Mouse (Mus musculus): ENCODE data around the gene Kcnj12. TPM values are rescaled to one million over a fixed set of nuclear protein-coding genes. Genes with fewer than 3 reads are reported as not detected.

Kcnj12 gene
- polyA plus RNA-seq, 1 experiment from 2014 or later, result 7.8 TPM

GRCm38 (mm10) chr11:61042593-61042992 lies 20.2 kb downstream of the Kcnj12 start:
- 19% methylated on average over 8 of the region's 8 CpGs for WGBS
- Histone ChIP-seq H3K4me1 (replicated peaks) (peaks cover 36% of the 10 kb centered on the region), H3K4me3 (no peak overlapping the region), H3K9ac (peak overlapping the region; percentile 43; the same call in 1 of the 2 replicates), H3K4me2 (peak overlapping the region; percentile 19), H3K27me3 (no peaks in the 10 kb centered on the region), H3K9me3 (no peaks in the 10 kb centered on the region), H3K27ac (replicated peaks) (peak overlapping the region; percentile 74), H3K36me3 (no peaks in the 10 kb centered on the region)
- peak; percentile 52; the same call in 1 of the 2 replicates for ATAC-seq (ENCODE audit: low read depth)

GRCm38 (mm10) chr11:61043055-61043992 lies 21.0 kb downstream of the Kcnj12 start:
- H3K9me3 ChIP-seq, result no peaks in the 10 kb centered on the region
- peak overlapping the region; percentile 74 for H3K27ac ChIP-seq (replicated peaks)
- peak overlapping the region; percentile 19 for H3K4me2 ChIP-seq
- H3K9ac ChIP-seq, result peak overlapping the region; percentile 43
- 70% methylated on average over 12 of the region's 12 CpGs for WGBS
- no peaks in the 10 kb centered on the region for H3K36me3 ChIP-seq
- no peaks in the 10 kb centered on the region for H3K27me3 ChIP-seq
- peaks cover 30% of the 10 kb centered on the region for H3K4me1 ChIP-seq (replicated peaks)
- ATAC-seq (ENCODE audit: low read depth), result peak; percentile 28
- no peak overlapping the region for H3K4me3 ChIP-seq

GRCm38 (mm10) chr11:61044741-61045140 lies 22.4 kb downstream of the Kcnj12 start:
- Histone ChIP-seq H3K9me3 (no peaks in the 10 kb centered on the region), H3K27me3 (no peaks in the 10 kb centered on the region), H3K9ac (no peak overlapping the region), H3K4me1 (replicated peaks) (peaks cover 26% of the 10 kb centered on the region), H3K4me3 (no peak overlapping the region), H3K36me3 (no peaks in the 10 kb centered on the region), H3K4me2 (no peak overlapping the region), H3K27ac (replicated peaks) (no peak overlapping the region)
- no peak for ATAC-seq (ENCODE audit: low read depth)
- 82% methylated on average over 5 of the region's 5 CpGs for WGBS

- Histone ChIP-seq H3K4me1 (replicated peaks) (peaks cover 19% of the 10 kb centered on the region), H3K4me3 (no peak overlapping the region), H3K9me3 (no peaks in the 10 kb centered on the region), H3K9ac (no peak overlapping the region), H3K36me3 (no peaks in the 10 kb centered on the region), H3K27ac (replicated peaks) (no peak overlapping the region), H3K4me2 (no peak overlapping the region), H3K27me3 (no peaks in the 10 kb centered on the region)
- ATAC-seq (ENCODE audit: low read depth), result no peak
- 85% methylated on average over 5 of the region's 5 CpGs for WGBS
Measured at GRCm38 (mm10) chr11:61047441-61047840, 25.1 kb downstream of the Kcnj12 start.

DNA sequence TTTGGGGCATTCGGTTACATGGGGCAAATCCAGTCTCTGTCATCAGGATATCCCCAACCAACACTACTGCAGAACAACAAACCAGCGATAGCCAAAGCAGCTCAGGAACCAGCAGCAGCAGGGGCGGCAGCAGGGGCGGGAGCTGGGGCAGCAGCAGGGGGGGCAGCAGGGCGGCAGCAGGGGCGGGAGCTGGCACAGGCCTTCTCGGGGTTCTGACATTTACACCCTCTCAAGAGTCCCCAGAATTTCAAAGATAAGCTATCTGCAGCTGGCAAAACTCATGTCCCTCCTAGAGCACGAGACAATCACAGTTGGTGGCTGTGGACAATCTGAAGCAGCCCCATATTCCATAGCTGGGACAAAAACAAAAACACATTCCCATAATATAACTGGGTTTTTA lies 28.8 kb downstream of the Kcnj12 start:
- Histone ChIP-seq H3K27me3 (no peaks in the 10 kb centered on the region), H3K9me3 (no peaks in the 10 kb centered on the region), H3K4me1 (replicated peaks) (no peaks in the 10 kb centered on the region), H3K4me3 (no peak overlapping the region), H3K9ac (no peak overlapping the region), H3K4me2 (no peak overlapping the region), H3K36me3 (no peaks in the 10 kb centered on the region), H3K27ac (replicated peaks) (no peak overlapping the region)
- no peak for ATAC-seq (ENCODE audit: low read depth)
- WGBS, result 63% methylated on average over 8 of the region's 8 CpGs

- Histone ChIP-seq H3K4me3 (no peak overlapping the region), H3K27ac (replicated peaks) (no peak overlapping the region), H3K27me3 (no peaks in the 10 kb centered on the region), H3K4me1 (replicated peaks) (0 out of 2 replicates have a peak, but pooled peaks cover 8% of the 10 kb centered on the region), H3K4me2 (no peak overlapping the region), H3K9ac (no peak overlapping the region), H3K36me3 (no peaks in the 10 kb centered on the region), H3K9me3 (no peaks in the 10 kb centered on the region)
- no peak for ATAC-seq (ENCODE audit: low read depth)
- WGBS, result 84% methylated on average over 5 of the region's 5 CpGs
Measured at GRCm38 (mm10) chr11:61056871-61057270, 34.5 kb downstream of the Kcnj12 start.

- Histone ChIP-seq H3K27ac (replicated peaks) (no peak overlapping the region), H3K4me1 (replicated peaks) (0 out of 2 replicates have a peak, but pooled peaks cover 8% of the 10 kb centered on the region), H3K9me3 (no peaks in the 10 kb centered on the region), H3K4me3 (no peak overlapping the region), H3K4me2 (no peak overlapping the region), H3K27me3 (no peaks in the 10 kb centered on the region), H3K9ac (no peak overlapping the region), H3K36me3 (no peaks in the 10 kb centered on the region)
- WGBS, result 67% methylated on average over 10 of the region's 10 CpGs
- no peak for ATAC-seq (ENCODE audit: low read depth)
Measured at GRCm38 (mm10) chr11:61059691-61060457, 37.5 kb downstream of the Kcnj12 start.

GRCm38 (mm10) chr11:61060634-61061033 lies 38.3 kb downstream of the Kcnj12 start:
- WGBS, result 80% methylated on average over 4 of the region's 4 CpGs
- Histone ChIP-seq H3K4me2 (no peak overlapping the region), H3K4me3 (no peak overlapping the region), H3K27me3 (no peaks in the 10 kb centered on the region), H3K9me3 (no peaks in the 10 kb centered on the region), H3K9ac (no peak overlapping the region), H3K27ac (replicated peaks) (no peak overlapping the region), H3K36me3 (no peaks in the 10 kb centered on the region), H3K4me1 (replicated peaks) (0 out of 2 replicates have a peak, but pooled peaks cover 8% of the 10 kb centered on the region)
- no peak for ATAC-seq (ENCODE audit: low read depth)

- Histone ChIP-seq H3K4me3 (no peak overlapping the region), H3K4me1 (replicated peaks) (0 out of 2 replicates have a peak, but pooled peaks cover 8% of the 10 kb centered on the region), H3K9ac (no peak overlapping the region), H3K36me3 (no peaks in the 10 kb centered on the region), H3K9me3 (no peaks in the 10 kb centered on the region), H3K27me3 (no peaks in the 10 kb centered on the region), H3K4me2 (no peak overlapping the region), H3K27ac (replicated peaks) (no peak overlapping the region)
- 83% methylated on average over 18 of the region's 18 CpGs for WGBS
- no peak for ATAC-seq (ENCODE audit: low read depth)
Measured at GRCm38 (mm10) chr11:61062548-61063461, 40.4 kb downstream of the Kcnj12 start.

DNA sequence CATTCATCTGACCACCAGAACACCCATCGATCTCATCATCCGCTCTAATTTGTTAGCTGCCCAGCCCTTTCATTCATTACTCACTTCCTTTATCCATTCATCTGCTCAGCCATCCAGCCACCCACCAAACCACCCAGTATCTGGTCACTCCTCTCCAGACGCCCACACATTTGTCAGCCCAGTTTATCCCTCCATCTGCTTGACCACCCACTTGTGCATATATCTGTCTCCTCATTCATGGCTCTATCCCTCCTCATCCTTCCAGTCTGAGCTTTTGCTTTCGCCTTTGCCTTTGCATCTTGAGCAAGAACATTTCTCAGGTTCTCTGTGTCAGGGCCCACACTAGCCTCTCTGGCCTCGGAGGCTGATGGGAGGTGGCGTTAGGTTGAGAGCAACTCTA lies 41.1 kb downstream of the Kcnj12 start:
- no peak for ATAC-seq (ENCODE audit: low read depth)
- no peak overlapping the region for H3K4me2 ChIP-seq
- 0 out of 2 replicates have a peak, but pooled peaks cover 8% of the 10 kb centered on the region for H3K4me1 ChIP-seq (replicated peaks)
- H3K36me3 ChIP-seq, result no peaks in the 10 kb centered on the region
- no peak overlapping the region for H3K27ac ChIP-seq (replicated peaks)
- no peak overlapping the region for H3K4me3 ChIP-seq
- no peak overlapping the region for H3K9ac ChIP-seq
- no peaks in the 10 kb centered on the region for H3K9me3 ChIP-seq
- no peaks in the 10 kb centered on the region for H3K27me3 ChIP-seq
- WGBS, result 92% methylated on average over 6 of the region's 6 CpGs

- no peaks in the 10 kb centered on the region for H3K4me1 ChIP-seq (replicated peaks)
- H3K9ac ChIP-seq, result no peak overlapping the region
- no peaks in the 10 kb centered on the region for H3K36me3 ChIP-seq
- H3K9me3 ChIP-seq, result no peaks in the 10 kb centered on the region
- no peak overlapping the region for H3K4me3 ChIP-seq
- H3K27ac ChIP-seq (replicated peaks), result no peak overlapping the region
- no peaks in the 10 kb centered on the region for H3K27me3 ChIP-seq
- 84% methylated on average over 6 of the region's 6 CpGs for WGBS
- H3K4me2 ChIP-seq, result no peak overlapping the region
- no peak for ATAC-seq (ENCODE audit: low read depth)
Measured at GRCm38 (mm10) chr11:61065620-61066019, 43.3 kb downstream of the Kcnj12 start.

Data from neural tube, embryonic 13.5 days (tissue).